Mouse (Mus musculus) liver, adult 2 months (tissue): ENCODE measurements around the gene Setd6.

Experiments used
- CTCF ChIP-seq: fragments of 200-500 bp; IDR thresholded peaks from 2 replicates; pipeline ENCODE4 v1.5.1; 2011; ENCODE audit warnings: low read depth, low read length, control low read depth
- POLR2A ChIP-seq: fragments of 200-500 bp; IDR thresholded peaks from 2 replicates; pipeline ENCODE4 v1.6.1; 2011; ENCODE audit warnings: low read length, control low read depth; ENCODE audit not compliant: insufficient read depth; ENCODE audit errors: extremely low read depth

DNA sequence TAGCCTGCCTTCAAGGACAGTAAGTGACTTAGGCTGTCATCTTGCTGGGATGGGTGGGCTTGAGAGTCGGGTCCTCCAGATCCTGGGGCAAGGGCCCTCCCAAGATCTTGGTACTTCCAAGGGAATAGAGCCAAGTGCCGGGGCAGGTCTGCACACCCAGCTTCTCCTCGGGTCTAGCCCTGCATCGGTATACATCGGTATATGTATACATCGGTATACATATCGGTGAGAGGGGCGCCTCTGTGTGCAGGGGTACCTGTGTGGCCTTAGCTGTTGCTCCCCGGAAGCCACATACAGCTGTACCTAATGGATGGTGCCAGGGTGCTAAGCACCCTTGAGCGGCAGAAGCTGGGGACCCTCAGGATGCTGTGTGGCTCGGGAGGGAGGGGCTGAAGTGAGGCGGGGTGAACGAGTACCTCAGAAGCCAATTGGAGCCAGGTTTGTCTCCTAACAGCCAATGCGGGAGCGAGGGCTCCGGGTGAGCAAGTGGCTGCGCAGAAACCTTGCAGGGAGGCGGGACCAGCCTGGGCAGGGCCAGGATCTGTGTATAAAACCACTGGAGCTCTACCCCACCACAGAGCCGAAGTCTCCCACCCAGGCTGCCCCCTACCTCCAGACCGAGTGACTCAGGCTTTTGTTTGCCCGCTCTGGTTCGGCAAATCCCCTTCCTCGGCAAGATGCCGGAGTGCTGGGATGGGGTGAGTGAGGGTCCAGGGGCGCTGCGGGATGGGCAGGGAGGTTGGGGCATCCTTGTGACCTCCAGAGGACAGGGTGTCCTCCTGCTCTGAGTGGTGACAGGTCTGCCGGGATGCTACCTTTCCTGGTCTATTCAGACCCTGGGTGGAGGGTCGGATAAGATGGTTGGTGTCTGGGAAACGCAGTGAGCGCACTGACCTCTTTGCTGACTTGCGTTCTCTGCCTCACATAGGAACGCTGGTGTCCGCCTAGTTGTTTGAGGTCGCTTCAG is 12.9 kb upstream of the Setd6 start:
- TF ChIP-seq POLR2A = no peak
- TF ChIP-seq CTCF = no peak
